Mouse (Mus musculus) cerebellum, adult 9-10 months (tissue): ENCODE data around the gene Sprn.
"Not testable (repeated sequence)": the region's sequence is repeated elsewhere in the genome, so short reads cannot be mapped to it uniquely, and the experiment has no call there.

Source experiments
- DNase-seq: peaks from one replicate; pipeline ENCODE4 v3.0.0; 2022

The Sprn gene

GRCm38 (mm10) chr7:140141350-140141749 is 13.3 kb downstream of the Sprn start:
- DNase-seq, result peak; percentile 80

DNA sequence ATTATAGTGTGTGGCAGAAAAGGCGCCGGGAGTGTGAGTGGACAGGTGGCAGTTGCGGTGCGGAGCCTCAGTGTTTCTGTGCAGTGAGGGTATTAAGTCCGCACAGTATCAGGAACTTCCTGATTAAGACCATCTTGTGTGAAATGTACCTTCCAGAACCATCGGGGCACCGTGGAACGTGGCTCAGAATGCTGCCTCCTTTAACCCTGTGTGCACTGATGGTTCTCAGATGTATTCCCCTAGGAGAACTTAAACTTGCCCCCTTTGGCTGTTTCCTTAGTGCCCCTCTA is 16.7 kb downstream of the Sprn start:
- DNase-seq, result no peak

DNA sequence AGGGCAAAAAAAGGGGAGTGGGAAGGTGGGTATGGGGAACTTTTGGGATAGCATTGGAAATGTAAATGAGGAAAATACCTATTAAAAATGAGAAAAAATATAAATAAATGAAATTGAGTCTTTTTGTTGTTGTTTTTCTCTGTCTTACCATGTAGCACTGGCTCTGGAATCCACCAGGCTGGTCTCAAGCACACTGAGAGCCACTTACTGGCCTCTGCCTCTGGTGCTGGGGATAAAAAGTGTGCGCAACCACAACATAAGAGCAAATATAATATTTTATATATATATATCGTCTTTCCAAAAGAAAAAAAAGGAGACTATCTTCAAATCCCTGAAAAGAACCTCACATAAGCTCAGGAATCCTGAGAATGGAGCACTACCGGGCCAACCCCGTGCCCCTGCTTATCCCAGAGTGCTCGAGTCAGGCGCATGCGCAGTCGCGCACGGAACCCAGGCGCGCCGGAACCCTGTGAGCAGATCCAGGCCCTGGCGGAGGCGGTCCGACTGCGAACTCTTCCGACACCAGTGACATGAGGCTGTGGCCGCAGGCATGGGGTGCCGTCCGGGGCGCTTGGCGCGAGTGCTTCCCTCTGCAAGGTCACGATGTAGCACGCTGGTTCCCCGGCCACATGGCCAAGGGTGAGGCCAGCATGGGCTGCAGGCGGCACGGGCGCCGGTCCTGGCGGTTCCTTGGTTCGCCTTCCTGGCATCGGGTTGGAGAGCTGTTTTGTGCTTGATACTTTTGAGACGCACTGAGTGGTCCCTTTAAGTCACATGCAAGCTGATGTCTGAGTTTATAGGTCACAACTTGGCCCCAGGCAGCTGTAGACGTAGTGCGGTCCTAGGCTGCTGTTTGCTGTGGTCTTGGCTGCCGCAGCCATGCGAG is 17.3 kb downstream of the Sprn start, which contains the start of gene Mtg1:
Mtg1 (plus strand) TSS at position 430 of the 886 bp plus-strand sequence.
- DNase-seq, result peak; percentile 97

- DNase-seq, result no peak
Observed at GRCm38 (mm10) chr7:140135106-140135770, 19.4 kb downstream of the Sprn start.

DNA sequence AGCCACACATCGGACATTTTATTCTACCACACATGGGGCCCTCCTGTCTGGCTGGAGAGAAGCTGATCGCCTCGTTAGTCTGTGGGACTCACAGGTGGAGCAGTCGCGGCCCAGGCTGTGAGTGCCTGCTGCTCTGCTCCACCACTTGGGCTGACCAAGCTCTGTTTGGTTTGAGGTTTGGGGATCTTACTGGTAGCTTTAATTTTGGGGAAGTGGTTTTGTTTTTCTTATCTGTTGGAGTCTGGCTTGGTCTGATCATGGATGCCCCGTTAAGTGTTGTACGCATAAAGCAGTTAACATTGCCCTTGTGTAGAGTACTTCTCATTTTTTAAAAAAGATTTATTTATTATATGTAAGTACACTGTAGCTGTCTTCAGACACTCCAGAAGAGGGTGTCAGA is 20.6 kb downstream of the Sprn start:
- not testable (repeated sequence) for DNase-seq

DNA sequence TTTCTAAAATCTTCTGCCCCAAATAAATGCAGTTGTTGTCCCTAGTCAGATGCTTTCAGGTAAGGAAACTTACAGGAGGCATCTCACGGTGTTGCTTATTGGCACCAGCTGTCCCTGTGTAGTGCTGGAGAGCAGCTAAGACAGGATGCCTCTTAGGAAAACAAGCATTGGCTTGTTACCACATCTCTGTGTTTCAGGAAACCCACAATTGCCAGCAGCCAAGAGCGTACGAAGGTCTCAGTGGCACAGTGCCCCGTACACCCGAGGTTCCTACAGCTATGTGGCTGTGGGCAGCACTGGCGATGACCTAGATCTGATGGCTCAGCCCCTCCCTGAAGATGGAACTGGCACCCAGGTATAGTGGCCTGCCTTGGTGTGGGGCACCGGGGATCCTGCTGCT is 22.5 kb downstream of the Sprn start:
- not testable (repeated sequence) for DNase-seq

- no peak for DNase-seq
Observed at GRCm38 (mm10) chr7:140127911-140128310, 26.8 kb downstream of the Sprn start.

DNA sequence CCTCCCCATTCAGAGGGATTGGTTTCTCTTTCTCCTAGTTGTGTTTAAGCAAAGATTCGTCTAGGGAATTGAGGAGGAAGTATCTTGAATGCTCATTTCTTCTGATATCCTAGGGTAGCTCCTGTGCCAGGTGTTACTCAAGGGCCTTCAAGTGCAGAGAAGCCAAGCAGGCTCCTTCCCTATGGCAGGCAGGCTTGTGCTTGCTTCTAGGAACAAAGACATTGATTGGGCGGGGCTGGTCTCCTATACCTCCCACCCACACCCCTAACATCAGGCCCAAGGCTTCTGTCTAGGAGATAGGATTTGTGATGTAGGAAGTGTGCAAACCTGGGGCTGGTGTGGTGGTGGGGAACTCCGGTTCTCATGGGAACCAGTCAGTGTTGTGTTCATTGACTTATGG is 27.7 kb downstream of the Sprn start:
- DNase-seq, result no peak

GRCm38 (mm10) chr7:140126022-140126350 is 28.7 kb downstream of the Sprn start:
- no peak for DNase-seq

DNA sequence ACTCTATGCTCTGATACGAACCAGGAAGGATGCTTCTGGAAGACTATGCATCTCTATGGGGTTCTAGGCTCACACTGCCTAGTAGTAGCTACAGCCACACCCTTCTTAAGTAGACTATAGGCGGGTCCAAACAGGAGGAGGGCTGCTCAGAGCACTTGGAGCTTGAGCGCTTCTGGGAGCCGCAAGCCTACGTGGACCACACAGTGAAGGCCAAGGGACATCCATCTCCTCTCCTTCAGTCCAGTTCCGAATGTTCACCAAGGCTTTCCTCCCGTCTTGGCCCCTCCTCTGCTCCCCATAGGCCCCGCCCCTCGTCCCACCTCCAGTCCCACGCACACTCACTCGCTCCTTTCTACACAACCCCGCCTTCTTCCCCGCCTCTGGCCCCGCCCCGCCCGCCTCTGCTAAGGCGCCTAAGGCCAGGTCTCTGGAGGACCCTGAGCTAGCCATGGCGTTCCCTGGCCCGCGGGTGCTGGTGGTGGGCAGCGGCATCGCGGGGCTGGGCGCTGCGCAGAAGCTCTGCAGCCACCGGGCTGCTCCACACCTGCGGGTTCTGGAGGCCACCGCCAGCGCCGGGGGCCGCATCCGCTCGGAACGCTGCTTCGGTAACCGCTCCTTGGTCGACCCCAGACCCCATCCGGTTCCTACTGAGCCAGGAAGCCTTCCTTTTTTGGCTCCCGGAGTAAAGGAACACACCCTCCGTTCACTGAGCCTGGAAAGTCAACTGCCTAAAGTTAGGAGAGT is 29.2 kb downstream of the Sprn start:
- peak; percentile 94 for DNase-seq

GRCm38 (mm10) chr7:140124382-140124781 is 30.3 kb downstream of the Sprn start:
- DNase-seq, result no peak

GRCm38 (mm10) chr7:140122765-140123164 is 31.9 kb downstream of the Sprn start:
- no peak for DNase-seq

GRCm38 (mm10) chr7:140121338-140121910 is 33.3 kb downstream of the Sprn start:
- no peak for DNase-seq

DNA sequence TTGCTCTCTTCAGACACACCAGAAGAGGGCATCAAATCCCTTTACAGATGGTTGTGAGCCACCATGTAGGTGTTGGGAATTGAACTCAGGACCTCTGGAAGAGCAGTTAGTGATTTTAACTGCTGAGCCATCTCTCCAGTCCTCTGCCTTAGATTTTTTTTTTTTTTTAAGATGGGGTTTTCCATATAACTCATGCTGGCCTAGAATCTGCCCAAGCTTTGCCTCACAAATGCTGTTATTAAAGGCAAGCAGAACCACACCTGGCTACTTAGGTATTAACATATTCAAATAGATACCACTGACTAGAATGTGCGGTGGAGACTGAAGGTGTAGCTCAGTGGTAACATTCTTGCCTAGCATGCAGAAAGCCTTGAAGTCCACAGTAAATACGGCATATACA is 34.2 kb downstream of the Sprn start:
- no peak for DNase-seq

GRCm38 (mm10) chr7:140116329-140117054 is 38.2 kb downstream of the Sprn start, which contains the start of gene Echs1:
Gene Echs1, minus strand, starts transcription at chr7:140116476.
- DNase-seq, result peak; percentile 85

DNA sequence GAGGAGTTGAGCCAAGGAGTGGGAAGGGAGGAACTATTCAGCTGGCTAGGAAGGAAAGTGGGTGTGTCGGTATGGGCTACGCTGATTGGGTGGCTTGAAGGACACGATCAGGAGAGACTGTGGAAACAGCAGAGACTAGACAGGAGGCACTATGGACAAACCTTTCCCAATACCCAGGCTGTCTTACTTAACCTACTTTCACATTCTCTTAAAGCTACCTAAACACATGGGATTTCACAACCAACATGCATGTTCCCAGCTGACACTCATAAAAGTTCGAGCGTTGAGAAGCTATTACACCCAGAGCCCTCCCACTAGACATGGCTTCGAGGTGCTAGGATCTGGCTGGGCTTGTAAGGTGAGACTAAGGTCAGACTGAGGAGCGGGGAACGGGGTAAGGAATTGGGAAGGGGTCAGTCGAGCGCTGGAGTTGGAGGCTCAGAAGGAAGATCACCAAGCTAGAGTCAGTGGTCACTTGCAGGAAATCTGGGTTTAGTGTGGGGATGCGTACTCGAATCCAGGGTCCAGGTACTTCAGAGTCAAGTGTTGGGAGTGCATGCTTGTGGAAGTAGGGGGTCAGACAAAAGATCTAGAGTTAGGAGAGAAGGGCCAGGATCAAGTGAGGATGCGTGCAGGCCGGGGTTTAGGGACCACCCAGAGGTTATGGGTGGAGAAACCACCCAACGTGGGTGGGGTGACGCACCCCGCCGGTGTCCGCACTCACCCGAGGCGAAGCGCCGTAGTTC is 38.9 kb downstream of the Sprn start, which contains the start of gene Paox:
Paox (plus strand) TSS at position 217 of the 746 bp plus-strand sequence.
- no peak for DNase-seq

DNA sequence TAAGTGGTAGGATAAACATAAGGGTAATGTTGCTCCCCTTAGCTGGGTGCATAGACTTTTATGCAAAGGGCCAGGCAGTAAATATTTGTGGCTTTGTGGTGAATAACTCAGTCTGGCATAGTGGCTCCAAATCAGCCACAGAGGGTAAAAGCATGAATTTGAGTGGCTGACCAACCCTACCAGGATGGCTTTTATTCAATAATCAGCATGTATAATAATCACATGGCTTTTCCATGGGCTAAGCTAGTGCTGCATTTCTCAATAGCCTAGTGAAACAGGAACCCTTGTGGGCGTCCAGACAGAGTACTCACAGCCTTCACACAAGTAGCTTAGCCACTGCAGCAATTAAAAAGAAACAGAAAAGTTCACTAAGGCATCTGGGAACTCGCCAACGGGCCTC is 42.7 kb downstream of the Sprn start:
- no peak for DNase-seq

DNA sequence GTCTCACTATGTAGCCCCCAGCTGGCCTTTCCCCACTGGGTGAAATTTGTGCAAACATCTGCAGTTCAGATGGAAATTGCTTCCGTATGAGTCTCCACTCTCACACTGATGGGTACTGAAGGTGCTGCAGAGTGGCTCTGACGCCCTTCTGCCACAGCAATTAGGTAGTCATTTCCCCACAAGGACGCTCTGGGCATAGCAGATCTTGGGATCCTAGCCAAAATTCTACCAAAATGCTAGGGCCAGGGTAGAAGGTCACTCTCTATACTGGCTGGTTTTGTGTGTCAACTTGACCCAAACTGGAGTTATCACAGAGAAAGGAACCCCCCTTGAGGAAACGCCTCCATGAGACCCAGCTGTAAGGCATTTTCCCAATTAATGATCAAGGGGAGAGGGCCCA is 50.7 kb downstream of the Sprn start:
- DNase-seq, result no peak

DNA sequence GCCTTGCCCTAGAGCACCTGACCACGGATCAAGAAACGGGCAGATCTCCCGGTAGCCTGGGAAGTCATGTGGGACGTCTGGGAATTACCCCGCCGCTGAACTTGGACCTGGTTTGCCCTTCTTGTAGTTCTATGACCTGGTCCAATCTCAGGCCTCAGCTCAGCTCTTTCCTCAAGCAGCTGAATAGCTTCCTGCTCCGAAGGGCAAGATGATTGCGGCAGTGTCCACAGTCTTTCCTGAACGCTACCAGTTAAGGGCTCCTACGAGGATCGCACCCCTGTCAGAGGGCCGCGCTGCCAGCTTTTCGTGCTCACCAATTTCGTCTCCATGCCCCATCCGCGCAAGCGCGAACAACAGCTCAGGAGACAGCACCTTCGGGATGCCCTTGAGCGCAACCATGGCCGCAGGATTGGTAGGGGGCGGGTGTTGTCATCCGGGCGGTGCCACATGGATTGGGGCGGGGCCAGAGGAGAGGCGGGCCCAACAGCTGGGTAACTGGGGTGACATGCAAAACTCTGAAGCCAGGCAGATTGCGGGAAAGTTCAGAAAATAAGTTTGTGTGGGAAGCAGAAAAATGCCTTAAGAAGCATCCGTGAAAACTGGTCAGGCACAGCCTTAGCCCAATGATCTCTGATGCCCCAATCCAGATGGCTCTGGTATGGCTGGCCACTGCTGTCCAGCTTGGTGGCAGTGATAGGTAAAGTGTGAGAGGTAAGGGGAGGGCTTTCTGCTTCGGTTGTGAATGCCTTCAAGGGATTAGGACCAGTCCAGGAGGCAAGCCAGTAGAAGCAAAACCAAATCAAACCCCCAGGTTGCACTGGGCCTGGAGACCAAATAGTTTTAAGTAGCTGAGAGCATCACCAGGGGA is 52.5 kb downstream of the Sprn start, which contains the start of gene Fuom:
Fuom (minus strand) TSS at position 449 of the 868 bp plus-strand sequence.
- DNase-seq, result peak; percentile 88

GRCm38 (mm10) chr7:140101498-140101897 is 53.2 kb downstream of the Sprn start:
- DNase-seq, result peak; percentile 59
